Mouse (Mus musculus) C2C12 (cell line): ENCODE measurements around the gene Stat5b.

Experiments used
- CEBPB ChIP-seq: IDR thresholded peaks from one replicate; pipeline ENCODE4 v1.6.1; 2011; ENCODE audit warnings: low read depth, mild to moderate bottlenecking, control low read depth, moderate library complexity
- CTCF ChIP-seq: IDR thresholded peaks from one replicate; pipeline ENCODE4 v1.5.1; 2011; ENCODE audit not compliant: control insufficient read depth, insufficient read depth, insufficient read length
- MAX ChIP-seq: IDR thresholded peaks from one replicate; pipeline ENCODE4 v1.6.1; 2011; ENCODE audit warnings: mild to moderate bottlenecking, control low read depth
- MYOD1 ChIP-seq: IDR thresholded peaks from one replicate; pipeline ENCODE4 v1.6.1; 2011; ENCODE audit warnings: low read depth; ENCODE audit not compliant: control insufficient read depth, insufficient read length
- MYOG ChIP-seq: IDR thresholded peaks from one replicate; pipeline ENCODE4 v1.6.1; 2011; ENCODE audit not compliant: control insufficient read depth, insufficient read length; ENCODE audit errors: extremely low read depth
- USF1 ChIP-seq: IDR thresholded peaks from one replicate; pipeline ENCODE4 v1.6.1; 2011; ENCODE audit warnings: low read depth, mild to moderate bottlenecking, control low read depth, moderate library complexity

- no peak for TF ChIP-seq CTCF
- no peak for TF ChIP-seq MYOG
- no peak for TF ChIP-seq MYOD1
- no peak for TF ChIP-seq CEBPB
- TF ChIP-seq MAX: no peak
- TF ChIP-seq USF1: no peak
These were observed 25.1 kb downstream of the Stat5b start for GRCm38 (mm10) chr11:100825451-100825850.
